Mouse (Mus musculus): ENCODE measurements around the gene Glt6d1. TPM values are rescaled to one million over a fixed set of nuclear protein-coding genes. Genes with fewer than 3 reads are reported as not detected.
A peak's percentile ranks its signal among the peaks of the same experiment; 100 is the strongest.

Glt6d1 gene
- polyA plus RNA-seq, 1 experiment from 2014 or later: not detected

GRCm38 (mm10) chr2:25850330-25850729 lies 34.7 kb upstream of the Glt6d1 start:
- Histone ChIP-seq H3K27ac (ENCODE audit: low read depth, low read length) (no peak overlapping the region), H3K4me2 (ENCODE audit: low read length) (no peak overlapping the region), H3K27me3 (replicated peaks; ENCODE audit: control insufficient read depth, insufficient read depth, low read length) (no peaks in the 10 kb centered on the region), H3K9me3 (ENCODE audit: control insufficient read depth, low read length) (no peaks in the 10 kb centered on the region), H3K36me3 (ENCODE audit: control insufficient read depth, insufficient read depth, low read length) (no peaks in the 10 kb centered on the region), H3K4me3 (ENCODE audit: low read length) (no peak overlapping the region), H3K9ac (ENCODE audit: low read depth, low read length) (no peak overlapping the region), H3K4me1 (ENCODE audit: control insufficient read depth, insufficient read depth, low read depth, low read length) (no peaks in the 10 kb centered on the region)
- no peak for ATAC-seq
- 6% methylated on average over 4 of the region's 4 CpGs for WGBS

GRCm38 (mm10) chr2:25847226-25847625 lies 31.6 kb upstream of the Glt6d1 start, which contains the start of gene Sohlh1:
Gene Sohlh1 (minus strand): TSS chr2:25847248.
- H3K9ac ChIP-seq (ENCODE audit: low read depth, low read length): no peak within 1 kb of the TSS
- H3K4me2 ChIP-seq (ENCODE audit: low read length): no peak within 1 kb of the TSS
- H3K27ac ChIP-seq (ENCODE audit: low read depth, low read length): no peak within 1 kb of the TSS

GRCm38 (mm10) chr2:25846516-25846915 lies 30.9 kb upstream of the Glt6d1 start:
- Histone ChIP-seq H3K27me3 (replicated peaks; ENCODE audit: control insufficient read depth, insufficient read depth, low read length) (no peaks in the 10 kb centered on the region), H3K9me3 (ENCODE audit: control insufficient read depth, low read length) (no peaks in the 10 kb centered on the region), H3K36me3 (ENCODE audit: control insufficient read depth, insufficient read depth, low read length) (no peaks in the 10 kb centered on the region), H3K4me1 (ENCODE audit: control insufficient read depth, insufficient read depth, low read depth, low read length) (no peaks in the 10 kb centered on the region), H3K9ac (ENCODE audit: low read depth, low read length) (no peak overlapping the region), H3K4me3 (ENCODE audit: low read length) (no peak overlapping the region), H3K4me2 (ENCODE audit: low read length) (no peak overlapping the region), H3K27ac (ENCODE audit: low read depth, low read length) (no peak overlapping the region)
- no peak for ATAC-seq
- 79% methylated on average over 8 of the region's 8 CpGs for WGBS

More at GRCm38 (mm10) chr2:25847226-25847625, 31.6 kb upstream of the Glt6d1 start, which contains the start of gene Sohlh1:
- ATAC-seq: no peak
- H3K9me3 ChIP-seq (ENCODE audit: control insufficient read depth, low read length): no peaks in the 10 kb centered on the region
- H3K27me3 ChIP-seq (replicated peaks; ENCODE audit: control insufficient read depth, insufficient read depth, low read length): no peaks in the 10 kb centered on the region
- WGBS: 84% methylated on average over 13 of the region's 16 CpGs
- H3K4me1 ChIP-seq (ENCODE audit: control insufficient read depth, insufficient read depth, low read depth, low read length): no peaks in the 10 kb centered on the region
- no peaks in the 10 kb centered on the region for H3K36me3 ChIP-seq (ENCODE audit: control insufficient read depth, insufficient read depth, low read length)
- H3K4me3 ChIP-seq (ENCODE audit: low read length): no peak within 1 kb of the TSS

GRCm38 (mm10) chr2:25844097-25844496 lies 28.4 kb upstream of the Glt6d1 start:
- Histone ChIP-seq H3K9me3 (ENCODE audit: control insufficient read depth, low read length) (no peaks in the 10 kb centered on the region), H3K4me2 (ENCODE audit: low read length) (no peak overlapping the region), H3K4me1 (ENCODE audit: control insufficient read depth, insufficient read depth, low read depth, low read length) (no peaks in the 10 kb centered on the region), H3K27ac (ENCODE audit: low read depth, low read length) (no peak overlapping the region), H3K36me3 (ENCODE audit: control insufficient read depth, insufficient read depth, low read length) (no peaks in the 10 kb centered on the region), H3K9ac (ENCODE audit: low read depth, low read length) (no peak overlapping the region), H3K4me3 (ENCODE audit: low read length) (no peak overlapping the region), H3K27me3 (replicated peaks; ENCODE audit: control insufficient read depth, insufficient read depth, low read length) (no peaks in the 10 kb centered on the region)
- 97% methylated on average over 3 of the region's 3 CpGs for WGBS
- ATAC-seq: no peak

GRCm38 (mm10) chr2:25842758-25843157 lies 27.1 kb upstream of the Glt6d1 start:
- no peak overlapping the region; the same call in 1 of the 2 replicates for H3K9ac ChIP-seq (ENCODE audit: low read depth, low read length)
- 45% methylated on average over 1 of the region's 1 CpGs for WGBS
- H3K4me3 ChIP-seq (ENCODE audit: low read length): no peak overlapping the region
- H3K27ac ChIP-seq (ENCODE audit: low read depth, low read length): 0 out of 2 replicates have a peak overlapping the region, but pooled peaks have one; percentile 30
- ATAC-seq: no peak
- no peaks in the 10 kb centered on the region for H3K9me3 ChIP-seq (ENCODE audit: control insufficient read depth, low read length)
- H3K36me3 ChIP-seq (ENCODE audit: control insufficient read depth, insufficient read depth, low read length): no peaks in the 10 kb centered on the region
- H3K4me1 ChIP-seq (ENCODE audit: control insufficient read depth, insufficient read depth, low read depth, low read length): no peaks in the 10 kb centered on the region
- H3K4me2 ChIP-seq (ENCODE audit: low read length): no peak overlapping the region
- no peaks in the 10 kb centered on the region for H3K27me3 ChIP-seq (replicated peaks; ENCODE audit: control insufficient read depth, insufficient read depth, low read length)

GRCm38 (mm10) chr2:25842161-25842560 lies 26.5 kb upstream of the Glt6d1 start:
- WGBS: 76% methylated on average over 4 of the region's 4 CpGs
- no peak for ATAC-seq
- Histone ChIP-seq H3K4me3 (ENCODE audit: low read length) (no peak overlapping the region), H3K36me3 (ENCODE audit: control insufficient read depth, insufficient read depth, low read length) (no peaks in the 10 kb centered on the region), H3K9ac (ENCODE audit: low read depth, low read length) (no peak overlapping the region), H3K4me2 (ENCODE audit: low read length) (no peak overlapping the region), H3K27ac (ENCODE audit: low read depth, low read length) (no peak overlapping the region), H3K27me3 (replicated peaks; ENCODE audit: control insufficient read depth, insufficient read depth, low read length) (no peaks in the 10 kb centered on the region), H3K4me1 (ENCODE audit: control insufficient read depth, insufficient read depth, low read depth, low read length) (no peaks in the 10 kb centered on the region), H3K9me3 (ENCODE audit: control insufficient read depth, low read length) (no peaks in the 10 kb centered on the region)

- no peak overlapping the region for H3K9ac ChIP-seq (ENCODE audit: low read depth, low read length)
- H3K27me3 ChIP-seq (replicated peaks; ENCODE audit: control insufficient read depth, insufficient read depth, low read length): no peaks in the 10 kb centered on the region
- no peaks in the 10 kb centered on the region for H3K4me1 ChIP-seq (ENCODE audit: control insufficient read depth, insufficient read depth, low read depth, low read length)
- 48% methylated on average over 5 of the region's 5 CpGs for WGBS
- ATAC-seq: peak; percentile 71
- no peaks in the 10 kb centered on the region for H3K9me3 ChIP-seq (ENCODE audit: control insufficient read depth, low read length)
- no peak overlapping the region for H3K4me2 ChIP-seq (ENCODE audit: low read length)
- no peak overlapping the region for H3K4me3 ChIP-seq (ENCODE audit: low read length)
- H3K27ac ChIP-seq (ENCODE audit: low read depth, low read length): no peak overlapping the region
- no peaks in the 10 kb centered on the region for H3K36me3 ChIP-seq (ENCODE audit: control insufficient read depth, insufficient read depth, low read length)
These were observed 20.6 kb upstream of the Glt6d1 start for GRCm38 (mm10) chr2:25836291-25836690.

GRCm38 (mm10) chr2:25830786-25831185 lies 15.1 kb upstream of the Glt6d1 start:
- 74% methylated on average over 3 of the region's 3 CpGs for WGBS
- no peak for ATAC-seq
- Histone ChIP-seq H3K36me3 (ENCODE audit: control insufficient read depth, insufficient read depth, low read length) (no peaks in the 10 kb centered on the region), H3K4me2 (ENCODE audit: low read length) (no peak overlapping the region), H3K9ac (ENCODE audit: low read depth, low read length) (no peak overlapping the region), H3K27me3 (replicated peaks; ENCODE audit: control insufficient read depth, insufficient read depth, low read length) (no peaks in the 10 kb centered on the region), H3K4me1 (ENCODE audit: control insufficient read depth, insufficient read depth, low read depth, low read length) (no peaks in the 10 kb centered on the region), H3K9me3 (ENCODE audit: control insufficient read depth, low read length) (no peaks in the 10 kb centered on the region), H3K4me3 (ENCODE audit: low read length) (no peak overlapping the region), H3K27ac (ENCODE audit: low read depth, low read length) (no peak overlapping the region)

- Histone ChIP-seq H3K36me3 (ENCODE audit: control insufficient read depth, insufficient read depth, low read length) (no peaks in the 10 kb centered on the region), H3K4me2 (ENCODE audit: low read length) (no peak overlapping the region), H3K27me3 (replicated peaks; ENCODE audit: control insufficient read depth, insufficient read depth, low read length) (no peaks in the 10 kb centered on the region), H3K27ac (ENCODE audit: low read depth, low read length) (no peak overlapping the region), H3K4me1 (ENCODE audit: control insufficient read depth, insufficient read depth, low read depth, low read length) (no peaks in the 10 kb centered on the region), H3K9ac (ENCODE audit: low read depth, low read length) (no peak overlapping the region), H3K9me3 (ENCODE audit: control insufficient read depth, low read length) (no peaks in the 10 kb centered on the region), H3K4me3 (ENCODE audit: low read length) (no peak overlapping the region)
- WGBS: 78% methylated on average over 8 of the region's 8 CpGs
- no peak for ATAC-seq
These were observed 12.8 kb upstream of the Glt6d1 start for GRCm38 (mm10) chr2:25828344-25828947.

All from hindbrain, embryonic 16.5 days (tissue).